Mouse (Mus musculus): ENCODE results near the gene Radil.
A peak's percentile ranks its signal among the peaks of the same experiment; 100 is the strongest.

Radil gene

GRCm38 (mm10) chr5:142550706-142551652, at the start of gene Radil:
Gene Radil, minus strand, starts transcription at chr5:142551098.
- peak; percentile 97 for DNase-seq (ENCODE audit: extremely low spot score, low spot score)

GRCm38 (mm10) chr5:142597648-142598390, 46.9 kb upstream of the Radil start:
- DNase-seq (ENCODE audit: extremely low spot score, low spot score), result no peak

GRCm38 (mm10) chr5:142596723-142597122, 45.8 kb upstream of the Radil start:
- no peak for DNase-seq (ENCODE audit: extremely low spot score, low spot score)

GRCm38 (mm10) chr5:142595698-142596097, 44.8 kb upstream of the Radil start:
- DNase-seq (ENCODE audit: extremely low spot score, low spot score), result no peak

- DNase-seq (ENCODE audit: extremely low spot score, low spot score), result no peak
Observed at GRCm38 (mm10) chr5:142590953-142591616, 40.2 kb upstream of the Radil start.

GRCm38 (mm10) chr5:142583616-142584126, 32.8 kb upstream of the Radil start:
- DNase-seq (ENCODE audit: extremely low spot score, low spot score), result no peak

GRCm38 (mm10) chr5:142581517-142581916, 30.6 kb upstream of the Radil start:
- DNase-seq (ENCODE audit: extremely low spot score, low spot score), result peak; percentile 75

GRCm38 (mm10) chr5:142578192-142578591, 27.3 kb upstream of the Radil start:
- DNase-seq (ENCODE audit: extremely low spot score, low spot score), result no peak

GRCm38 (mm10) chr5:142576832-142577231, 25.9 kb upstream of the Radil start:
- DNase-seq (ENCODE audit: extremely low spot score, low spot score), result no peak

- DNase-seq (ENCODE audit: extremely low spot score, low spot score), result no peak
Observed at GRCm38 (mm10) chr5:142574323-142575057, 23.6 kb upstream of the Radil start.

- no peak for DNase-seq (ENCODE audit: extremely low spot score, low spot score)
Observed at GRCm38 (mm10) chr5:142564606-142565005, 13.7 kb upstream of the Radil start.

- DNase-seq (ENCODE audit: extremely low spot score, low spot score), result no peak
Observed at GRCm38 (mm10) chr5:142560261-142560660, 9.4 kb upstream of the Radil start.

GRCm38 (mm10) chr5:142557397-142558067, 6.6 kb upstream of the Radil start:
- peak; percentile 77 for DNase-seq (ENCODE audit: extremely low spot score, low spot score)

- DNase-seq (ENCODE audit: extremely low spot score, low spot score), result no peak
Observed at GRCm38 (mm10) chr5:142556721-142557120, 5.8 kb upstream of the Radil start.

GRCm38 (mm10) chr5:142555866-142556265, 5.0 kb upstream of the Radil start:
- DNase-seq (ENCODE audit: extremely low spot score, low spot score), result no peak

GRCm38 (mm10) chr5:142549961-142550705, 765 bp downstream of the Radil start:
- DNase-seq (ENCODE audit: extremely low spot score, low spot score), result peak; percentile 69

GRCm38 (mm10) chr5:142549441-142549840, 1.5 kb downstream of the Radil start:
- DNase-seq (ENCODE audit: extremely low spot score, low spot score), result peak; percentile 39

- DNase-seq (ENCODE audit: extremely low spot score, low spot score), result no peak
Observed at GRCm38 (mm10) chr5:142547066-142547465, 3.8 kb downstream of the Radil start.

GRCm38 (mm10) chr5:142546344-142546743, 4.6 kb downstream of the Radil start:
- DNase-seq (ENCODE audit: extremely low spot score, low spot score), result no peak
